Mouse (Mus musculus) olfactory bulb, adult 2 months (tissue): ENCODE results near the gene Fkbp15. TPM values are rescaled to one million over a fixed set of nuclear protein-coding genes. Genes with fewer than 3 reads are reported as not detected.

Experiments
- H3K27ac ChIP-seq: fragments of 200-500 bp; 2 replicates; pipeline ENCODE4 v1.5.1; 2012; ENCODE audit warnings: low read depth, low read length; ENCODE audit not compliant: insufficient read depth
- H3K4me1 ChIP-seq: fragments of 200-500 bp; 2 replicates; pipeline ENCODE4 v1.6.1; 2012; ENCODE audit warnings: low read length; ENCODE audit not compliant: control insufficient read depth, insufficient read depth
- H3K4me3 ChIP-seq: fragments of 200-500 bp; 2 replicates; pipeline ENCODE4 v1.5.1; 2012; ENCODE audit warnings: mild to moderate bottlenecking, low read depth, low read length, moderate library complexity; ENCODE audit not compliant: insufficient read depth
- CTCF ChIP-seq: fragments of 200-500 bp; IDR thresholded peaks from 2 replicates; pipeline ENCODE4 v1.5.1; 2012; ENCODE audit warnings: low read depth, mild to moderate bottlenecking, low read length, moderate library complexity; ENCODE audit not compliant: insufficient read depth
- POLR2A ChIP-seq: fragments of 200-500 bp; IDR thresholded peaks from 2 replicates; pipeline ENCODE4 v1.6.1; 2012; ENCODE audit warnings: mild to moderate bottlenecking, low read depth, low read length, moderate library complexity; ENCODE audit not compliant: insufficient read depth
- WGBS: fragments of 180-500 bp; shearing (Covaris S2); methylation state at CpG from one replicate; pipeline ENCODE4 v1.1.7; 2018; 5-methylcytosine and 5-hydroxymethylcytosine counted together
- polyA plus RNA-seq: library from polyadenylated mRNA; stranded (reverse); fragments of >200 nt; gene quantifications from 2 replicates; pipeline ENCODE4 v1.2.4, GENCODE M21; 2012; ENCODE audit warnings: low replicate concordance; ENCODE audit not compliant: missing spikeins, insufficient read depth, insufficient read length

The Fkbp15 gene
- polyA plus RNA-seq, 1 experiment: not detected

GRCm38 (mm10) chr4:62393459-62393858 lies 33.1 kb upstream of the Fkbp15 start:
- no peak overlapping the region for H3K27ac ChIP-seq
- H3K4me1 ChIP-seq: 0 out of 2 replicates have a peak, but pooled peaks cover 2% of the 10 kb centered on the region
- H3K4me3 ChIP-seq: no peak overlapping the region
- TF ChIP-seq POLR2A: no peak
- no peak for TF ChIP-seq CTCF
- 39% methylated on average over 6 of the region's 6 CpGs for WGBS

DNA sequence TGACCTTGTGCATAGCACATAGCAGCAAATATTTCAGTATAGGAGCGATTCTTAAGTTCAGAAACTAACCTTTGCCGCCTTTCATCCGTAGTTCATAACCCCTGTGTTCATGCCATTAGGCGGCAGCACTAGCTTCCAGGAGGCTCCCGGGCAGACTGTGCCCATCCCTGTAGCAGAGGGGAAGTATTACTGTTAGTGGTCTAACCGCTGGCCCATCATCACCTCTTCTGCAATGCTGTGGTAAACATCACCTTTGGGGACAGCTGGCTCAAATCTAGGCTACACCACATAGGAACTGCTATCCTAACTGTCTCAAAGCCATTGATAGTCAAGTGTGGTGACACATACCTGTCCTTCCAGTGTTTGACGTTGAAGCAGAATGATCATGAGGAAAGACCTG lies 31.5 kb upstream of the Fkbp15 start:
- Histone ChIP-seq H3K4me1 (0 out of 2 replicates have a peak, but pooled peaks cover 2% of the 10 kb centered on the region), H3K27ac (no peak overlapping the region; the same call in 1 of the 2 replicates), H3K4me3 (no peak overlapping the region)
- TF ChIP-seq CTCF (no peak), POLR2A (no peak)
- WGBS: 87% methylated on average over 7 of the region's 7 CpGs

- peaks cover 4% of the 10 kb centered on the region; the same call in 1 of the 2 replicates for H3K4me1 ChIP-seq
- TF ChIP-seq CTCF: no peak
- no peak for TF ChIP-seq POLR2A
- WGBS: 90% methylated on average over 5 of the region's 5 CpGs
- no peak overlapping the region for H3K27ac ChIP-seq
- H3K4me3 ChIP-seq: no peak overlapping the region
Measured at GRCm38 (mm10) chr4:62389592-62390512, 29.5 kb upstream of the Fkbp15 start.

DNA sequence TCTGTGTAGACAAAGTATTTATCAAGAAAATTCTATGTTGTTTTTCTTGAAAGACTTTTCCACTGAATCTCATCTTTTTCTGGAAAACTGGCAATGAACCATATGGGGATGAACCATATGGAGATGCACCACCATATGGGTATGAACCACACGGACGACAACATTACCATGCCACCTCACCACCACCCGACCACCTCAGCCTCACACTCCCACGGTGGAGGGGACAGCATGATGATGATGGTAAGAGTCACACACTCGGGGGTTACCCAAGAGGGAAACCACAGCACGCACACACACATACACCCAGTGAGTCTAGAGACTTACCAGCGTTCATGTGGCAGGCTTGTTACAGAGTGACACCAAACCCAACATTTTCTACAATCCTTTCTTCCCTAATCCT lies 25.1 kb upstream of the Fkbp15 start:
- WGBS: 86% methylated on average over 7 of the region's 7 CpGs
- Histone ChIP-seq H3K27ac (no peak overlapping the region), H3K4me3 (no peak overlapping the region), H3K4me1 (peaks cover 2% of the 10 kb centered on the region; the same call in 1 of the 2 replicates)
- TF ChIP-seq POLR2A (no peak), CTCF (no peak)

- no peak overlapping the region for H3K27ac ChIP-seq
- 86% methylated on average over 1 of the region's 1 CpGs for whole genome bisulfite sequencing
- no peak overlapping the region for H3K4me3 ChIP-seq
- peaks cover 2% of the 10 kb centered on the region; the same call in 1 of the 2 replicates for H3K4me1 ChIP-seq
- TF ChIP-seq POLR2A (no peak), CTCF (no peak)
Measured at GRCm38 (mm10) chr4:62384159-62384558, 23.8 kb upstream of the Fkbp15 start.

DNA sequence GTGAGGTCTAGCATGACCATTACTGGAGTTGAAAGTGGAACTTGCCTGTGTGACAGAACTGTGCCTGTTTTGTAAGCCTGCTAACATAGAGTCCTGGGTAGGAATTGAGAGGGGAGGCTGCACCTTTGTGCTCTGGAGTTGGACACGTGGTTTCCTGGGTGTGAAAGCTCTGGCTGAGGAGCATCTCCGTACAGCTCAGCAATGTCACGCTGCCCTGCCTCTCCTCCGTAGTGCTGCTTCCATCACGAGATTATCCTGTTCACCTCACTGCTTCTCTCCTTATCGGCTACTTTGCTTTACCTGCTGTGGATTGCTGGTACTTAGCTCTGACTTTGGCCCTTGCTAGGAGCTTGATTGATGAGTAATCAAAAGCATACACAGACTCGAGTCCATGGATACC lies 23.4 kb upstream of the Fkbp15 start:
- WGBS: 88% methylated on average over 7 of the region's 7 CpGs
- H3K4me3 ChIP-seq: no peak overlapping the region

DNA sequence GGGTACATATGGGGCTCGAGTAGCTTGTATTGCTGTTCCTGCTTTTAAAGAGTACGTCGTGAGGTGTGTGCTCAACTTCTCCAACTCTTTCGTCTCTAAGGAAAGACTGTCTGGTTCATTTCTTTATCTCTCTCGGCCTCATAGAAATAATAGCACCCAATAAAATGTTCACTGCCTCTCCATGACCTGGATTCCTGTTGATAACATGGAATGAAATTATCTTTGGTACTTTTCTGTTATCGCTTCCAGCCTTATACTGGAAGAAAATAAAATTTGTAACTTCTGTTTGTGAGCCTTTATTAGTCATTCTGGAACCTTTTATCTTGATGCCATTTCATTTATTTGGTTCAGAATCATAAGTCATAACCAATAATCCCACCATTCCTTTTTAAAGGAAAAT lies 22.9 kb upstream of the Fkbp15 start:
- Histone ChIP-seq H3K27ac (no peak overlapping the region), H3K4me1 (peaks cover 2% of the 10 kb centered on the region; the same call in 1 of the 2 replicates), H3K4me3 (no peak overlapping the region)
- 90% methylated on average over 6 of the region's 6 CpGs for WGBS
- TF ChIP-seq CTCF: no peak
- no peak for TF ChIP-seq POLR2A

More for the DNA sequence above, 23.4 kb upstream of the Fkbp15 start:
- no peak overlapping the region for H3K27ac ChIP-seq
- TF ChIP-seq POLR2A (no peak), CTCF (no peak)
- peaks cover 2% of the 10 kb centered on the region; the same call in 1 of the 2 replicates for H3K4me1 ChIP-seq

DNA sequence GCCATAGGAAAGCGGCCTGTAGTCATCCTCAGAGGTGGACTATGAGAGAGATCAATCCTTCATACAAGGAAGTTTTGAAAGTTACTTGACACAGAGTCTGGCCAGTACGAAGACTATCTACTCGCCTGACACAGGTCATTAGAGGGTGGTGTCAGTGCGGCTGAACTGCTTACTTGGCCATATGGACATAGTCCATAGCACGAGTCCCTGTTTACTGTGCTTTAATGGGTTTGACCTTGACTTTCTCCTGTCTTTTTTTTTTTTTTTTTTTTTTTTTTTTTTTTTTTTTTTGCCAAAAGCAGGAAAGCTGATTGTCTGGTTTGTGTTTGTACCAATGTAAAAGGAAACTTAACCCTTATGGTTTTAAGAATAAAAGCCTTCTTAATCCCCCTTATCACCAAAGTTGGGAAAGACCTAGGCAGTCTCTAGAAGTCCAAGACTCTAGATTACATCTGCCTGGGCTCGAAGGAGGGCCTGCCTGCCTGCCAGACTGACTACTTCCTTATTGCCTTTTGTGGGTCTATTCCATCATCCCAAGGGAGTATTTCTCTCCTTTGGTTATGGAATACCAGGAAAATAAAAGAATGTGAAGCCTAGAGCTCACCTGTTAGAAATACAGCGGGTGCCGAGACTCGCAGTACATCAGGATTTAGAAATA lies 19.5 kb upstream of the Fkbp15 start:
- H3K27ac ChIP-seq: no peak overlapping the region
- TF ChIP-seq POLR2A: no peak
- WGBS: 95% methylated on average over 9 of the region's 9 CpGs
- H3K4me3 ChIP-seq: no peak overlapping the region
- no peaks in the 10 kb centered on the region for H3K4me1 ChIP-seq

- H3K4me1 ChIP-seq: no peaks in the 10 kb centered on the region
- TF ChIP-seq CTCF (no peak), POLR2A (no peak)
- WGBS: 98% methylated on average over 2 of the region's 2 CpGs
- no peak overlapping the region for H3K27ac ChIP-seq
- H3K4me3 ChIP-seq: no peak overlapping the region
Measured at GRCm38 (mm10) chr4:62376123-62376522, 15.8 kb upstream of the Fkbp15 start.
